Mouse (Mus musculus) left cerebral cortex, postnatal 14 days (tissue): ENCODE measurements at regions not wholly inside any gene's neighbourhood (a gene's known extent, or its start where the extent isn't known, plus 50 kb on each side); places are given as distances from the start of the nearest gene placed in this dataset.

ENCODE experiments used
- DNase-seq, 2 experiments: peaks; one replicate each; pipeline ENCODE4 v3.0.0; 2021 to 2022; ENCODE audit warnings: low spot score in 2 of 2, mixed read lengths in 1 of 2
- intact Hi-C: fragments of 180-260 bp; cut with DNase I; formaldehyde crosslinking; loops from one replicate; pipeline ENCODE4 v1.15.1; 2025

GRCm38 (mm10) chr3:128039185-128039584 lies 143.1 kb upstream of the Fam241a start:
- intact Hi-C loops: no loop called here
- DNase-seq: no peak

DNA sequence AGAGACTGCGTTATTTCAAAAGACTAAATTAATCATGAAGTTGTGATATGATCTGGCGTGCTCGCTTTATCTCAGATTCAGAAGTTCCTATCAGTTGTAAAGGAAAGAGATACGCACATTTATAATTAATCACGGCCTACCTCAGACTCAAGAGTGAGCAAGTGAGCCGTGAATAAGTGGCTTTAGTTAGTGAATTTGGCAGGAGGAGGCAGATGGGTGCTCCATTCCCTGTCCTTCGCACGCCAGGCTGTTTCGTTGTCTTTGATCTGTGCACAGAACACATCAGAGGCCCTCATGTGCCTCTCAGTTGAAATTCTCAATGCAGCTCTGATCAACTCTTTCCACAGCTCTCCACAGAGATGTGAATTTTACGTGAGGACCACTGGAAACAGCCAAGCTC lies 140.4 kb upstream of the Fam241a start:
- DNase-seq: no peak
- intact Hi-C loops: no loop called here

GRCm38 (mm10) chr3:128030352-128030751 lies 134.2 kb upstream of the Fam241a start:
- intact Hi-C loops: no loop called here
- no peak for DNase-seq

GRCm38 (mm10) chr3:128029565-128029915 lies 133.4 kb upstream of the Fam241a start:
- intact Hi-C loops: no loop called here
- DNase-seq: no peak

DNA sequence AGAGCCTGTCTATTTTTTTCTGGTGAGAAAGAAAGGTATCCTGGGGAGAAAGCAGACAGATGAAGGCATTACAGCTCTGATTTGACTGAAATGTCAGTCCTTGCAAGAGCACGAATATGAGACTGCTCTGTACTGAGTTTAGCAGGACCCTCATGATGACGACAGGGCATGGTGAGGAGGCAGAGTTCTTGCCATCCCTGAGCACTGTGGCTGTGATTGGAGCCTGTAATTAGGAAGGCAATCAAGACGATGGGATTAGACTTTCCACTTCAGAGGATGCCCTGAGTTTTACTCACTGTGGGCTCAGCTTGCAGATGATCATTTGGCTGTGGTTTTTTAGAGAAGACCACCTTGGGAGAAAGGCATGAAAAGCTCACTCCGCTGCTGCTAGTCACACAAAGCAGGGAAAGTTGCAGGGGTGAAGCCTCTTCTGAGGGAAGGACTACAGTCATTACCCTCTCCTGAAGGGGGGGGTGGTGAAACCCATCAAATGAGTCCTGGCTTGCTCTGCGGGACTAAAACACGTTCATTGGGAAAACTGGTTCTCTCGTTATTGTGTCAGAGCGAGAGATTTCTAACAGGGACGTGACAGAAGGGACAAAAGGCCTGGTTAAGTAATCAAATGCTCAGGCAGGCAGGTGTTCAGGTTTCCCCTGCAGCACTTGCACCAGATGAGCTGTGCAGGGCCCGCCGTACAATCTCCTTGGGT lies 132.9 kb upstream of the Fam241a start:
- no peak for DNase-seq
- intact Hi-C loops: no loop called here

DNA sequence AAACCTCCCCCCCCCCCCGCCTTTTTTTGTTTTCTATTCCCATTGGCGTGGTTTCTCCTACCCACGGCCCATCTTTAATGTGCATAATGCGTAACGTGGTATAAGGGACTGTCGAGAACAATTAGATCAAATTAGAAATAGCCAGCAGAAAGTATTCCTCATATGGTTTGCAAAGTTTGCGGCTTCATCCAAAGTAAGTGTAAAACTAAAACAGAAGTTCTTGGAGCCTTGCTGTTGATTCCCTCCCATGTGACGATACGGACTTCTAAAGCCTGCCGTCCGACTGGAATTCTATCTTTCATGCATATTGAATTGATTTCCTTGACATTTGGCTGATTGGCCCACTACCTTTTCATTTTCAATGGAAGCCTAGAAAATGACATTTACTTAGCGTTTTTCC lies 128.7 kb upstream of the Fam241a start:
- intact Hi-C loops: no loop called here
- DNase-seq: no peak

DNA sequence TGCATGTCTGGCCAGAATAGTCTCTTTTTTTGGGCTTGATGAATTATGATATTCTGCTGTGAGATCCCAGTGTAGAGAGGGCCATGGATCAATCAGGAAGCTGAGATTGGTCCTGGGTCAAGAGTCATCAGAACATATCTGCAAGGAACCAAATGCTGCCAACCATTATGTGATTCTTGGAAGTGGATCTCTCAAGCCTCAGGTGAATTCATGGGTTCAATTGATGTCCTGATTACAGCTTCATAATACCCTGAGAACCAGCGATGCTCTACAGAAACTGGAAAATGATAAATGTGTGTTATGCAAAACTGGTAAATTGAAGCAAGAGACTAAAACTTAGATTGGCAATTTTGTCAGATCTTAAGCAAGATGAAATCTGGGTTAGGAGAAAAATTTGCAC lies 118.8 kb upstream of the Fam241a start:
- intact Hi-C loops: no loop called here
- DNase-seq: no peak

DNA sequence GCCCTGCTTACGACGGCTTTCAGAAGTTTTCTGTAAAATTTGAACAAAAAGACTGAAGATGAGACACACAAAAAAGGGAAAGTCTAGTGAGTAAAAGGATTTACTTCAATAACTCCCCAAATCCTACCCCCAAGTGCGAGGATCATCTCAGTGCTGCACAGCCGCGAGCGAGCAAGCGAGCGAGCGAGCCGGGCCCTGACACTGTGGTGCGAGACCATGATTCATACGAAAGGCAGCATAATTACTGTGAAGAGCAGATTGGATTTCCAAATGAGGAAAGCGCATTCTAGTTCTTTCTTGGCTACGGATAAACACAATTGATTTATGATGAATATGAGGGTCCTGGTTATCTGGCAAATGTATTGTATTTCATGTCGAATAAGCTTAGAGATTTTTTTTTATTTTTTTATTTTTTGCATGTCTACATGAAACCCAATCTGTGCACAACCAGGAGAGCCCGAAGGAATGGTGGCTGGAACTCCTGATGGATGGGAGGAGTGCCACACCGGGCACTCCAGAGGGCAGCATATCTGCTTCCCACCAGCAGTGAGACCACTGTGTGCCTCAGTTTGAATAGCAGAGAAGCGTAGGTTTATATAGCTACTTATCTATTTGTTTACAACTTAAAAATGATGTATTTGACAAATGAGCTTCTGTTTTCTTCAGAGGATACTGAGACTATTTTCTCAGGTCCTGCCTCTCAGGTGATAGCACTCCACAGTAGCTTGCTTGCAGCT lies 106.9 kb upstream of the Fam241a start:
- intact Hi-C loops: loop anchor here (2.0 to 5.0 kb wide), 2 partner anchors 334 to 1199 kb away; no protein-coding TSS in a partner anchor
- DNase-seq: no peak

DNA sequence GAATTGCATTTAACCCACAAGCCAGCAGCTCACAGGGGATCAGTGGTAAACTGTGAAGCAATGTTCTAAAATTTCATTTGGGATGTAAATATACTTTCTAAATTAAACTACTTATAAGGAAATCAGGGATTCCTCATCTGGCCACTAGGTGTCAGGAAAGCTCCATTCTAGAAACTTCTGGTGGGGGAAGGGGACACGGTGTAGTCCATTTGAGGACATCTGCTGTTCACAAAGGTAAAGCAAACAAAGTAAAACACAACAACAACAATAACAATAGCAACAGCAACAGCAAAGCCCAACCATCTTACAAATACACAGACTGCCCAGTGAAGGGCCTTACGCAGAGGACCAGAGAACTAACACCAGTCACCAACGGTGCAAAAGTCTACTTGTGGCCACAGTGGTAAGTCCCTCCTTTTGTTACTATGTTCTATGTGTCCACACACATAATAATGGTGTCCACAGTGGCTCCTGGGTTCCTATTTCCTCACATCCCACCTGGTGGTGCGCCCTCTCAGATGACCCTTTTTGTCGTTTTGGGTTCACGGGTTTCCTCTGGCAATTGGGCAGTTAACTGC lies 105.9 kb upstream of the Fam241a start:
- DNase-seq: peak; percentile 46 to 59
- intact Hi-C loops: loop anchor here (2.0 to 5.0 kb wide), 2 partner anchors 335 to 1200 kb away; no protein-coding TSS in a partner anchor

DNA sequence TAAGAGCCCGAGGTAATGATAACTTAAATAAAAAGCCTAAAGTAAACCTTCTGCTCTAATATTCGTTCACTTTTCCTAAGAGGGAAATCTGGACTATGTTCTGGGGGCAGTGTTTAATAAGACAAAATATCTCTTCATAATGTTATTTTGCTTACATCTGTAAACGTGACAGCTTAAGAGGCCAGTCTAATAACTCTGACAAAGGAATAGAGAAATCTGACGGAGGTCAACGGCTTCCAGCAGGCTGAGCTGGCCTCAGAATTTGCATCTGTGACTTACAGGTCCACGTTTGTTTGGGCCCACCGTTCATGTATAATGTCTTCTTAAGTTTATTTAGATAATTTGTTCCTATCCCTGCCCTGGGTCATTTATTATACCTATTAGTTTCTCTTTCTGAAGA lies 99.6 kb upstream of the Fam241a start:
- intact Hi-C loops: no loop called here
- DNase-seq: no peak

- no peak for DNase-seq
- intact Hi-C loops: no loop called here
Observed at GRCm38 (mm10) chr3:127987583-127987982, 91.5 kb upstream of the Fam241a start.

DNA sequence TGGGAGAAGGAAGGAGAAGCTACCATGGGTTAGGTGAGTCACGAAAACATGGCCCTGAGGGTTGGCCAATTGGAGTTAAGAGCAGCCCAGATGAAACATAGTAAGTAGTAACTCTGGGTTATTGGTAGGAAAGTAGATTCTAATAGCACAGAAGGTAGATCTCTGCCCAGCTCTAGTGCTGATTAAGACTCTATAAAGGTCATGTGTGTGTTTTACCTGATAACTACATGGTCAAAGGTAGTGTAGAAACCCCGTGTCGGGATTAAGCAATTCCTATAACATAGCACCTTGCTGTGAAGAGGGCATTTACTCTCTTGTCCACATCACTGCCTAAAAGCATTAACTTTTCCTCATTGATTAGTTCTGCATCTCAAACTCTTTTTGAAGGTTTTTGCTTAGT lies 89.0 kb upstream of the Fam241a start:
- intact Hi-C loops: no loop called here
- DNase-seq: no peak

- intact Hi-C loops: no loop called here
- no peak for DNase-seq
Observed at GRCm38 (mm10) chr3:127977240-127977639, 81.1 kb upstream of the Fam241a start.

- peak; percentile 26 to 57 for DNase-seq
Observed at GRCm38 (mm10) chr3:127970891-127971290, 74.8 kb upstream of the Fam241a start.

DNA sequence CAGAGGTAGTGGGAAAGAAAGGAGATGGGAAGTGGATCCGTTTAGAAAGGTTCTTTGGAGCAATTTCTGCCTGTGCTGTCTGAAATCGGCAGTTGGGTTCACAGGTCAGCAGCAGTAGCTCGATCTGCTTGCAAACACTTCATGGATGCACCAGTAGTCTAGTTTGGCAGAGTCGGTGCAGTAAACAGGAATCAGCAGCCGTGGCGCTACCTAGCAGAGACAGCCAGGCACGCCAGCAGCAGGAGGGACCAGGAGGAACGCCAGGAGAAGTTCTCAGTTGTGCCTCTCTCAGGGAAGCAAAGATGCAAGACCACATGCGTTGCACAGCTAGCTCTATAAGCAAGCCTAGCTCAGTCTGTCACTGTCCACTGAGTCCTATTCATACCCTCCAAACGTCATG lies 71.0 kb upstream of the Fam241a start:
- intact Hi-C loops: no loop called here
- DNase-seq: no peak

More at GRCm38 (mm10) chr3:127970891-127971290, 74.8 kb upstream of the Fam241a start:
- intact Hi-C loops: no loop called here

DNA sequence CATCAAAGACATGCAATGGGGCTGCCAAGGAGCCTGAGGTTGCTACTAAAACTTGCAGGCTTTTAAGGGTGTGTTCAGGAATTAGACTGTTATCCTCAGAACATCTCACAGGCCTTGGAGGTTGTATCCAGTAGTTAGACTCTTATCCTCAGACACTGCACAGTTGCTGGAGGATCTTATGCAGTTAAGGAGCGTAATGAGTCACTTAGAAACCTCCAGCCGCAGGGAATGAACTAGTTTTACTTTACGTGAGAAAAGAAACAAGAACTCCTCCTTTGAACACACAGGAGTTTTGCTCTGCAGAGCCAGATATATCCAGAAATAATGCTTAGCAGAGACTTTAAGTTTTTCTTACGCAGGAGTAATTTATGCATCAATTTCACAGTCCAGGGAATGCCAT lies 70.1 kb upstream of the Fam241a start:
- DNase-seq: no peak

DNA sequence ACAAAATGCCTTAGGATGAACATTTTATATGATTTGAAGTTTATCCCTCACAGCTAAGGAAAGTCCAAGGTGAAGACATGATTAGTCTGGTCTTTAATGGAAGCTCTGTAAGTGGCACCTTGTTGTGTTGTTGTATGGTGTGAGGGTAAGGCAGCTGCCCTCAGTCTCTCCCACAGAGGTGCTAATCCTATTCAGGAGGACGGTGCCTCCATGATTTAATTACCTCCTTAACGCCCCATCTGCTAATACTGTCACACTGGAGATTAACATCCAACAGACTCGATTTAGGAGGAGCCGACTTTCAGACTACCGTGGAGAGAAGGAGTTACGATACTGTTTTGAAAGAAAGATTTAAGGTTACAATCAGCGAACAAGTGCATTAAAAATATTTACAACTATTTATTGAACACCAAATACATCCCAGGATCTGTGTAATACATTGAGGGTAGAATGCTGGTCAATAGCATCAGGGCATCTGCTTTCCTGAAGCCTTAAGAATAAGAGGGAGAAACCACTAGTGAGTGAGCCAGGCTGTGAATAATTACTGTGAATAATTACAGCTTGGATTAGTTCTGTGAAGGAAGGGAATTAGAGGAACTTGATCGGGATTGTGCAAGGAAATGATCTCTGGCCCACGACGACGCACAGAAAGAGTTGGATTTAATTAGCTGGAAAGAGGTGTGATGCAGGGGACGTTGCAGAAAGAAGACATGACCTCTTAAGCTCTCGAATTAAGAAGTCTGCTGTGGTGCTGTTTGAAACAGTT lies 63.0 kb upstream of the Fam241a start:
- DNase-seq: no peak
- intact Hi-C loops: no loop called here

More for the DNA sequence above, 70.1 kb upstream of the Fam241a start:
- intact Hi-C loops: no loop called here

DNA sequence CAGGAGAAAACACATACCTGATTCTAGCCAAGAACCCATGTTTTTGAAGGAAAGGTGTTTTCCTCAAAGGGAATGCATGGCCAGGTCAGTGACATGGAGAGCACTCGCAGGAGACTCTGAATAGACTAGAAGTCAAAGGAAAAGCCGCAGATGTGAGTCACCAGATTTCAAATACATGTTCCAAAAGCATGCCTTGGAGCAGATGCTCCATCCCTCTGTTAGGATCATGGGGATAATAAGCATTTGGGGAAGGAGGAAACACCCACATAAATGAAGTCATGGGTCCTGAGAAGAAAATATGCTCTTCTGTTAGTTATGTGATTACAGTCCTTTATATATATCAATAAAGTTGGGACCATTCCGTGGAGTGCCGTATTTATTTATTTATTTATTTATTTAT lies 58.7 kb upstream of the Fam241a start:
- DNase-seq: no peak
- intact Hi-C loops: no loop called here

- intact Hi-C loops: loop anchor here (2.0 kb wide), 1 partner anchor 191 kb away; no protein-coding TSS in a partner anchor
- peak; percentile 29 to 74 for DNase-seq
Observed at GRCm38 (mm10) chr3:127953610-127954009, 57.5 kb upstream of the Fam241a start.
